Mouse (Mus musculus) embryonic stem cell, embryonic (primary cell): ENCODE measurements around the gene Zfp101.

Experiments used
- CTCF ChIA-PET, 4 experiments: fragments of 300-600 bp in 2 of 4; fragments of 350-600 bp in 2 of 4; sonication (Branson Sonifier 250); formaldehyde crosslinking; loops; one replicate each; lab custom pipeline; 2022; ENCODE audit warnings: inconsistent platforms in 2 of 4; lab: Charles Lee
- POLR2A ChIA-PET, 4 experiments: fragments of 300-600 bp in 2 of 4; fragments of 350-600 bp in 2 of 4; sonication (Branson Sonifier 250); formaldehyde crosslinking; loops; one replicate each; lab custom pipeline; 2022; ENCODE audit warnings: antibody characterized with exemption in 4 of 4, inconsistent platforms in 1 of 4; lab: Charles Lee

Zfp101 gene

DNA sequence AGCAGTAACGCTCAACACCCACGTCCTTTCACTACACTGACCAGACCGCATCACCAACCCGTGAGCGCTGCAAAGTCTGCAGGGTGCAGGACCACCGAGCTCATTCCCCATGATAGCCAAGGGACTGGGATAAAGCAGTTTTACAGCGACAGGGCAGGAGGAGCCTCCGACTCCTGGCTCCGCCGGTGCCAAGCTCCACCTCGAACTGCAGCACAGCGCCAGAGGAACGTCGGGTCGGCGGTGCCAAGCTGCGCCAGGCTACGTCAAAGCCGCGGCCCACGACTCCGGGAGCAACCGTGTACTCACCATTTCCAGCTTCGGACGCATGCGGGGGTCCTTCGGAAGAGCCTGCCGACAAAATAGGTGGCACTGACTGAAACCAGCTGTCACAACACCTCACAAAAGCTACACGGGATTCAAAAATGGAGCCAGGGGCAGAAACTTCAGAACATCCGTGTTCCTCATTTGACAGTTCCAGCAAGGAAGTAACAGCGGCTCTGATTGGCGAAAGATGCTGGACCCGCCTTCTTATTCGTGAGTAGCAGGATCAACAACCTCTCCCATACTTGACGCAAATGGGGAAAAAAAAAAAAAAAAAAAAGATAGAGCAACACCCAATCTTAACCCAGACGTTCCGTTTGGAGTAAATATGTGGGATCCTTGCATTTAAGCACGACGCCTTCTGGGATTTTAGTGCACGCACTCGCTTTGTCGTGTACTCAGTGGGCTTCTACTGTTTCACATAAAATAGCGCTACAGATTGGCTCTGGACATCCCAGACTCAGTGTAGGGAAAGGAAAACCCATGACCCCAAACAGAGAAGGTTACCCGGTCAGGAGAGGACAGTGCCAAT, at the start of gene Zfp101:
Gene Zfp101 (minus strand): TSS at position 460 of the 853 bp plus-strand sequence.
- CTCF ChIA-PET: interaction anchor here in 3 of 4 experiments (0.7 to 1.0 kb wide), 5 partner anchors 98 to 766 kb away, joined by 3 to 11 read pairs (median 5); no protein-coding TSS in a partner anchor
- POLR2A ChIA-PET: interaction anchor here in 3 of 4 experiments (0.7 to 1.5 kb wide), 12 partner anchors 11 to 715 kb away, joined by 3 to 10 read pairs (median 3); partner anchors contain the start of genes Zfp81 (in 2 of the 3) and Rab11b (in 1 of the 3)

DNA sequence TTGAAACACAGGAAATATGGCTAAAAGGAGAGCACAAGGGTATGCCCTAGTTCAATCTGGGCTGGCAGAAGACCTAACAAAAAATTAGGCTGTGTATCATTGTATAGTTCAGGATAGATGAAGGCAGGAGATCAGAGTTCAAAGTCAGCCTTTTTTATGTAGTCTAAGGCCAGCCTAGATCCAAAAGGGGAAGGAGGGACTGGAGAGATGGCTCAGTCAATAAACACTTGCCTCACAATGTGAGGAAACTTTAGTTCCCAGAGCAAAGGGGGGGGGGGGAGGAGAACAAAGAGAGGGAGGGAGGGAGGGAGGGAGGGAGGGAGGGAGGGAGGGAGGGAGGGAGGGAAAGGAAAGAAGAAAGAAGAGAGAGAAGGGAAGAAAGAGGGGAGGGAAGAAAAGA, 46.7 kb upstream of the Zfp101 start:
- ChIA-PET CTCF (no interaction called here), POLR2A (no interaction called here)

DNA sequence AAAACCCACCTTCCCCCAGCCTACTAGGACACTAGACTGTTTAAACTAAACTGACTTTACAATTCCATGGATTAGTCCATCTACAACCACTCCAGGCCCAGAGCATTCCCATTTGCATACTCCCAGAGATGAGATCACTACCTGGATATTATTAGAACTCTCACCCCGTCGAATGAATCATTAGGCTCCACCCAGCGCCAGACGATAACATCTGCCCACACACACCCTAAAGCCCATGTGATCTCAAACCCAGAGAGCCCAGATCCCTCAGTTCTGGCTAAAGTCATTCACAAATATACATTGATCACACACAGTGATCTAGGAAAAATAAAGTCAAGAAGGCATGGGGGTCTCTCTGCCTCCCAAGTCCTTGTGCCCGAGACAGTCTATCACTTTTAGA, 45.5 kb upstream of the Zfp101 start:
- ChIA-PET CTCF (interaction anchor here in 1 of 4 experiments (1.2 kb wide), 1 partner anchor 9 kb away, joined by 3 read pairs; no protein-coding TSS in a partner anchor), POLR2A (no interaction called here)

DNA sequence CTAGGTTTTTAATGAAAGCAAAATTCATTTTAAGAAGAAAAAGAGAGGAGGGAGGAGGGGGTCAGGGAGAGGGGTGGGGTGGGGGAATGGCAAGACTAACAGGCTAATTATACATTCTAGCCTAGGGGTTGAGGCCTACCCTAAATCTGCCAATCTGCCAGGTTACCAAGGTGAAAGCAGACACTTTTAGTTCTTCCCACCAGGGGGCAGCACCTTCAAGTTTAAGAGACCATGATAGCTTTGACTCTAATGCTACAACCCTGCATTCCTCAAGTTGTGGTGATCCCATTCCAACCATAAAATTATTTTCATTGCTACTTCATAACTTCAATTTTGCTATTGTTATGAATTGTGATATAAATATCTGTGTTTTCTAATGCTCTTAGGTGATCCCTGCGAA, 44.7 kb upstream of the Zfp101 start:
- POLR2A ChIA-PET: interaction anchor here in 1 of 4 experiments (0.6 kb wide), 1 partner anchor 515 kb away, joined by 3 read pairs; no protein-coding TSS in a partner anchor
- CTCF ChIA-PET: interaction anchor here in 3 of 4 experiments (0.6 to 1.6 kb wide), 14 partner anchors 9 to 736 kb away, joined by 3 to 11 read pairs (median 4); no protein-coding TSS in a partner anchor

DNA sequence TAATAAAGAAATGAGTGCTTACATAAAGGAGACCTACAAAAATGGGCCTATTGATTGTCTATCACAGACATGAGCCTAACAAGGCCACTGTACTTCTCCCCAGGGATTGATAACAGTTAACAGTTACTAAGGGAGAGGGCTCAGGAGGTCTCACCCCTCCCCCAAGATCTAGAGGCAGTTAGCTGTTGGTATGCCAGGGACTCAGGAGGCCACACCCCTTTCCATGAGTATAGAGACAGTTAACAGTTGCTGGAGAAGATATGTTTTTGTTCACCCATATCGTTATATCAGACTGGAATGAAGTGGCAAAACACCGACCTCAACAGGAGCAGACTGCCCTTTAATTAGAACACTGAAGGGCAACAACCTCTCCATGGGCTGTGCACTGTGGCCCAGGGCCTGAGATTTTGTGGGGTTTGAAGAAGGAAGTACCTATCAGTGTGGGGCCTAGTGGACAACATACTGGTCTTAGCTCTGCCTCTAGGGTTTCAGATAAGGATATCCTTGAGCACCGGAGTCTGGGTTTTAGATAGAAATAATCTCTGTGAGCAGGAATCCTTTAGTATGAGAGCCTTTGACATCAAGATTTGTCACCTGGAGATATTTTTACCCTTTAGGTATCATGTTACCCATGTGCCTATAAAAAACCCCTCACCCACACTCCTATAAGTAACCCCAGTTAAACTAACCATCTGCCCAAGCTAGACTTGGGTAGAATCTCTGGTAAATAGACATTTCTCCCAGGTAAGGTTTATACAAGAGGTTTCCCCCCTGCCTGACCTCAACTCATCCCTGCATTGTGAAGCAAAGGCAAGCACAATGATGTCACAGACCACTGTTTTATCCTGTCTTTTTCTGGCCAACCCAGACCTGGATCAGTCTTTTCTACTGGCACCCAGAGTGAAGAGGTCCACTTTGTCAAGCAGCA, 37.8 kb upstream of the Zfp101 start, which contains the start of gene Actl9:
Gene Actl9 (plus strand): TSS at position 878 of the 928 bp plus-strand sequence.
- CTCF ChIA-PET: no interaction called here
- POLR2A ChIA-PET: no interaction called here

DNA sequence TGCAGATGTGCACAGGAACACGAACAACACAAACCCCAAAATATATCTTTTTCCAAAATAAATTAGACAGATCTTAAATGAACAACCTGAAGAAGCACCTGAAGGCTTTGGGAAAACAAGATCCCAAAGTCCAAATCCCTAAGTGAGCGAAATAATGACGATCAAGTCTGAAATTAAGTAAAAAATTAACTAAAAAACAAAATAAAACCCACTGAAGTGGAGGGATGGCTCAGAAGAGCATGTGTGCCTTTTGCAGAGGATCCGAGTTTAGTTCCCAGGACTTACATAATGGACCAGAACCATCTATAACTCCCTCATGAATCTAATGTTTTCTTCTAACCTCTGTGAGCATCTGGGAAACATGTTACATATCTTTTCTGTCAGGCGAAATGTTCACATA, 2.2 kb downstream of the Zfp101 start:
- POLR2A ChIA-PET: interaction anchor here in 1 of 4 experiments (1.0 kb wide), 1 partner anchor 16 kb away, joined by 3 read pairs; no protein-coding TSS in a partner anchor
- CTCF ChIA-PET: no interaction called here

DNA sequence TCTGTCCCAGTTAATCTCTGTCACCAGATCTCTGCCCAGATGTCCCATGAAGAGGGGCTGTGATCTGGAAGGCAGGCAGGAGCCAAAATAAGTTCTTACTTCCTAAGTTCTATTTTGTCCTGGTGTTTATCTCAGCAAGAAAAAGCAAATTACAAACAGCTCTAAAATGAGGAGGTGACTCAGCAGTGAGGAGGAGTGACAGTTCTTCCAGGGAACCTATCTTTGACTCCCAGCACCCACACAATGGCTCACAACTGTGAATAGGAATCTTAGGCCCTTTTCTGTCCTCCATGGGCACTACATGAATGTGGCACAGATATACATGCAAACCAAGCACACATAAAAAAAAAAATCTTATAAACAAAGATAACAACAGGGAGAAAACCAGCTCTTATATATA, 8.7 kb downstream of the Zfp101 start:
- POLR2A ChIA-PET: no interaction called here
- CTCF ChIA-PET: no interaction called here

DNA sequence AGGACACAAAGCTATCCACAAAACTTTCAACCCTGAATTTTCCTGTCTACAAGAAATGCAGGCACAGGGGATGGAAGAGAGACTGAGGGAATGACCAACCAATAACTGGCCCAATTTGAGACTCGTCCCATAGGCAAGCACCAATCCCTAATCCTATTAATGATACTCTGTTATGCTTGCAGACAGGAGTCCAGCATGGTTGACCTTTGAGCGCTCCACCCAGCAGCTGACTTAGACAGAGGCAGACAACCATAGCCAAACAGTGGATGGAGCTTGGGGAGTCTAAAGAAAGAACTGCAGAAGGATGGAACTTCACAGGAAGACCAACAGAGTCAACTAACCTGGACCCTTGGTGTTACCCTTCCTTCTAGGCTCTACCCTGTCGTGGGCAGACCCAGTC, 21.6 kb downstream of the Zfp101 start:
- POLR2A ChIA-PET: interaction anchor here in 1 of 4 experiments (0.6 to 1.9 kb wide), 2 partner anchors 21 to 122 kb away, joined by 3 to 6 read pairs; partner anchors contain the start of gene Zfp101
- CTCF ChIA-PET: interaction anchor here in 1 of 4 experiments (0.6 kb wide), 1 partner anchor 692 kb away, joined by 5 read pairs; no protein-coding TSS in a partner anchor

DNA sequence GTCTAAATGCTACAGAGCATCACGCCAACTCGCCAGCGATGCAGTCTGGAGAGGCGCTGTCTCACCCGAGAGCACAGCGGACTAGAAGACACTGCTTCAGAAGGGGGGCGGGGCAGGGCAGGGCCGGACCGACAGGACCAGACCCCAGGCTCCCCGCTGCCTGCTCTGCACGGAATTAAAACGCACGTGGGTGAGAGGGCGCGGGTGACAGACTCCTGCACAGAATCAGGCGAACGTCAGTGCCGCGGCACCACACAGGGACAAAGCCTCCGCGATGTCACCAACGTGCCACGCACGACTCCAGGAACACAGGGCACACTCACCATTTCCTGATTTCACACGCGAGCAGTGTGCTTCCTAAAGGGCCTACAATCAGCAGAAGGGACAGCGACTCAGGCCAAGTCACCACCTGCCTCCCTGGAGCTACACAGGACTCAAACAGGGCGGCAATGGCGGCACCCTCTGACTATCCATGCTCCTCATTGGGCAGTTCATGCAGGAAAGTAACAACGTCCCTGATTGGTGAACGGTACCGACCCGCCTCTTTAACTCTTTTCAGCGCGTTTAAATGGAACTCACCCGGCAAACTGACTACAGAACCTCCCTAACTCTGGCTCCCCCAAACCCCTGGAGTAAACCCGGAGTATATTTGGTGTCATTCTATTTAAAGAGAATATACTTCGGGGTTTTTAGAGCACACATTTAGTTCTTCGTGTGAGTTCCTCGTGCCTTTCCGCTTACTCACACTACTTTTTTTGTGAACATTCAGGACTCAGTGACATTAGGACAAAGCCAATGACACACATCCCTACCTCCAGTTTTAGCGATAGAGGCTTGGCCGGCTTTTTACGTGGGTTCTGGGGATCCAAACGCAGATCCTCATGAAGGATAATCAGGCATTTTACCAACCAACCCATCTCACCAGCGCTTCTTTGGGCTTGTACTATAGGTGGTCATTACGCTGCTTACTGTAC, 35.7 kb downstream of the Zfp101 start, which contains the start of gene Zfp81:
Gene Zfp81 (minus strand): TSS at position 468 of the 974 bp plus-strand sequence.
- ChIA-PET CTCF (interaction anchor here in 1 of 4 experiments (0.6 kb wide), 1 partner anchor 413 kb away, joined by 3 read pairs; no protein-coding TSS in a partner anchor), POLR2A (interaction anchor here in 3 of 4 experiments (0.6 to 1.3 kb wide), 10 partner anchors 13 to 761 kb away, joined by 3 to 6 read pairs (median 3); partner anchors contain the start of genes Zfp101 (in 2 of the 3), H2-DMa (in 1 of the 3), Rab11b (in 1 of the 3) and Zfp763 (in 1 of the 3))

DNA sequence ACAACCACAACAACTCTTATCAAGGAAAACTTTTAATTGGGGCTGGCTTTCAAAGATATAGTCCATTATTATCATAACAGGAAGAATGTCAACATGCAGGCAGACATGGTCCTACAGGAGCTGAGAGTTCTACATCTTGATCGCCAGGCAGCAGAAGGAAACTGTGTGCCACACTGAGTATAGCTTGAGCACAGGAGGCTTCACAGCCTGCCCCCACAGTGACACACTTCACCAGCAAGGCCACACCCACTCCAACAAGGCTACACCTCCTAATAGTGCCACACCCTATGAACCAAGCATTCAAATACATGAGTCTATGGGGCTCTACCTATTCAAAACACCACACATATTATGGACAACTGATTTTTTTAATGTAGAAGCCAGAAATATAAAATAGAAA, 41.5 kb downstream of the Zfp101 start:
- CTCF ChIA-PET: no interaction called here
- POLR2A ChIA-PET: interaction anchor here in 1 of 4 experiments (1.0 kb wide), 1 partner anchor 34 kb away, joined by 3 read pairs; no protein-coding TSS in a partner anchor
